Mouse (Mus musculus) kidney, adult 8-10 months (tissue): ENCODE measurements around the gene Zfp59.

Source experiments
- DNase-seq, 2 experiments: peaks; one replicate each; pipeline ENCODE4 v3.0.0; 2022

The Zfp59 gene

DNA sequence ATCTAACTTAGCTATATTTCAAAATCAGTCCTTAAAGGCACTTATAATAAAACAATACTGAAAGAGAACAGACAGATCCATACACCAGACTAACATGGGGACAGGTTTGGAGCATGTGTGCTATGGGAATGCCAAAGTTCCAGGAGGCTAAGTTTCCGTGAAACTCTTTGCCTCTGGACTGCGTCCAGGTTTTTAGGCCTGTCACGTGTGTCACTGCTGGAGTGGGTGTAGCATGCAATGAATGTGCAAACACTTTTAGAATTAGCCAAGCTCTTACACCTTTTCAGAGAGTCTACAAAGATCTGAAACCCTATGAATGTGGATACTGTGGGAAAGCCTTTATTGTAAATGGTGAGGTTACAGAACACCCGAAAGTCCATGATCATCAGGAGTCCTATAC is 43.3 kb downstream of the Zfp59 start:
- no peak for DNase-seq

DNA sequence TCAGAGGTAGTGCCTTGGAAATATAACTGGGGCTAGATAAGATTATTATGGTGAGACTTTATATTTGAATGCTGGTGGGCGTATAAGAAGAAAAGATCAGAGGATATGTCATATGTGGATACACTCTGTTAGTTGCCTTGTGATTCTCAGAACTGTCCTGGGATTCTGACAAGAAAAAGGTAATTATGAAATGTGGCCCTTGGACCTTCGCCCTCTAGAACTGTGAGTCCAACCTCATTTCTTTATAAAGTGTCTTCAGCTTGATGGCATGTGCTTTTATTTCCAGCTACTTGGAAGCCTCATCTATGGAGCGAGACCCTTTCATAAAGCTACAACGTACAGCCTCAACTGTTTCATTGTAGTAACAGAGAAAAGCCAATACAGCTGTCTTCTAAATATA is 62.2 kb downstream of the Zfp59 start:
- peak in 1 of 2 experiments; percentile 46 for DNase-seq

DNA sequence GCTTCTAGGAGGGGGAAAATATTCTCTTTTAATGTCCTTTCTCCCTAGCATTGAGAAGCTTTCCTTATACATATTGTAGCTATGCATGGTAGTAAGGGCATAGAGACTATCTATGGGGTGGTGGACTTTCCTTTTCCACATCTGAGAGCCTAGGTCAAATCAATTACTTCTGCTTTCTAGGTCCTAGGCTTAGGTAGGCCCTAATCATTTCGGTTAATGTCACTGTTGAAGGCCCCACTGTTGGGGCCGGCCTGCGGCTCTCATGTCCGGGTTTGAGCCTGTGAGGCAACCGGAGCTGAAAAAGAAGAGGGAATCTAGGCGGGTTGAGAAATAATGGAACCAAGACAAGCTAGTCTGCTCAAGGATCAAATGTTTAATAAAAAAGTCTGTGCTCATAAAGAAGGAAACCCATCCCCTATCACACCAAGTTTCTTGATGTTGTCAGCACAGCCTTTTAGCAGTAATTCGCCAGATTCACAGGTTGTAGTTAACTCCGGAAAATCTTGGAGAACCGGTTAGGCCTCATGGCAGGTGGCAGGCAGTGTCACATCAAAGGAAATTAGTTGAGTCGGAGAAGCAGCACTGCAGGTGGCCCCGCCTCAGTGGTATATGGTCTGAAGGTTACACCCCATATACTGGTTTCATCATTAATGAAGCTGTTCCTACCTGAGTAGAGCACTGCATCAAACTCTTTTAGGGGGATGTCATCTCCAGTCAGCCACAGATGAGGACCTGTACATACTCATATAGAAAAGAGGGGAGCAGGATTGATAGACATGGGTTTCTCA is 66.8 kb downstream of the Zfp59 start:
- no peak for DNase-seq
